Mouse (Mus musculus) bone marrow, adult 2 months (tissue): ENCODE results near the gene Trpv1. TPM values are rescaled to one million over a fixed set of nuclear protein-coding genes. Genes with fewer than 3 reads are reported as not detected.
A peak's percentile ranks its signal among the peaks of the same experiment; 100 is the strongest.

Source experiments
- H3K27ac ChIP-seq: fragments of 200-500 bp; 2 replicates; pipeline ENCODE4 v1.5.1; 2012; ENCODE audit warnings: low read depth, mild to moderate bottlenecking, control low read depth, inconsistent platforms, low read length; ENCODE audit not compliant: control insufficient read depth, poor library complexity, insufficient read depth
- H3K4me1 ChIP-seq: fragments of 200-500 bp; 2 replicates; pipeline ENCODE4 v1.6.1; 2011; ENCODE audit warnings: low read length; ENCODE audit not compliant: control insufficient read depth, insufficient read depth
- H3K4me3 ChIP-seq: fragments of 200-500 bp; replicated peaks from 2 replicates; pipeline ENCODE3; 2011; ENCODE audit warnings: mild to moderate bottlenecking, low read depth, low read length, control low read depth; ENCODE audit not compliant: control insufficient read depth
- CTCF ChIP-seq: fragments of 200-500 bp; IDR thresholded peaks from 2 replicates; pipeline ENCODE4 v1.5.1; 2011; ENCODE audit warnings: low read length, control low read depth; ENCODE audit not compliant: control insufficient read depth, insufficient read depth
- POLR2A ChIP-seq: fragments of 200-500 bp; IDR thresholded peaks from 2 replicates; pipeline ENCODE4 v1.6.1; 2011; ENCODE audit warnings: low read depth, mild to moderate bottlenecking, control low read depth, low read length, borderline replicate concordance; ENCODE audit not compliant: control insufficient read depth
- whole genome bisulfite sequencing: fragments of 180-500 bp; shearing (Covaris S2); methylation state at CpG from one replicate; pipeline ENCODE4 v1.1.7; 2018; 5-methylcytosine and 5-hydroxymethylcytosine counted together
- polyA plus RNA-seq: library from polyadenylated mRNA; stranded (reverse); fragments of >200 nt; gene quantifications from 2 replicates; pipeline ENCODE4 v1.2.4, GENCODE M21; 2011; ENCODE audit warnings: low replicate concordance; ENCODE audit not compliant: missing spikeins, insufficient read depth, insufficient read length

Gene Trpv1
- polyA plus RNA-seq, 1 experiment: not detected

DNA sequence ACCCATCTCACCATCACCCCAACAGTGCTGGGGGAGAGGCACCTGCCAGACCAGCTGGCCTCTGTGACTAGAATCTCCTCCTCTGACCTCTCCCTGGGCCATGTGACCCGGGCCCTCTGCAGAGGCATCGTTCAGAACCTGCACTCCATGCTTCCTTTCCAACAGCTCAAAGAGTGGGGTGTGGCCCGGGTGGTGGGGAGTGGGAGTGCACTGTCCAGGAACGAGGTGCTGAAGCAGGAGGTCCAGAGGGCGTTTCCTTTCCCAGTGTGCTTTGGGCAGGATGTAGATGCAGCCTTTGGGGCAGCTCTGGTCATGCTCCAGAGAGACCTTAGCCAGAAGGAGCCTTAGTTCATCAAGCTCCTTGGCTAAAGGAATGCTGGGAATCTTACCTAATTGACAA is 11.2 kb upstream of the Trpv1 start:
- 52% methylated on average over 5 of the region's 5 CpGs for WGBS
- no peak overlapping the region for H3K4me3 ChIP-seq
- no peaks in the 10 kb centered on the region for H3K4me1 ChIP-seq
- no peak for TF ChIP-seq POLR2A
- no peak for TF ChIP-seq CTCF
- H3K27ac ChIP-seq: no peak overlapping the region

DNA sequence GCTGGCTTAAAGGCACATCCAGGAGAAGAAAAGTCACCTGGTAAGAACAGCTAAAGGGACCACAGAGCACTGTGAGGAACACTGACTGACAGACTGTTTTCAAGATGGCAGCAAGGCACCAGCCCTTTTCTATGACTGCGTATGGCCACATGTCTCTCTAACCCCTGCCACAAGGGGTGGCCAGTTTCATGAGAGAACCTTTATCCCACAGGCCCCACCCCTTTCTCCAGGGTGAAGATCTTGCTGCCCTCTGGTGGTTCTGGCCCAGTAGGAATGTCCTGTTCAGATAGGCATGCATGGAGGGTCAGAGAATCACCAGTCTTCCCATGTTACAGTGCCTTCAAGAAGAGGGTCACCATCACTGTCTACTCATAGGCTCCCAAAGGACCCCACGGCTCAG is 10.1 kb upstream of the Trpv1 start:
- no peaks in the 10 kb centered on the region for H3K4me1 ChIP-seq
- TF ChIP-seq CTCF (peak; percentile 22; the same call in 1 of the 2 replicates), POLR2A (no peak)
- no peak overlapping the region for H3K27ac ChIP-seq
- no peak overlapping the region for H3K4me3 ChIP-seq
- 65% methylated on average over 2 of the region's 2 CpGs for WGBS

DNA sequence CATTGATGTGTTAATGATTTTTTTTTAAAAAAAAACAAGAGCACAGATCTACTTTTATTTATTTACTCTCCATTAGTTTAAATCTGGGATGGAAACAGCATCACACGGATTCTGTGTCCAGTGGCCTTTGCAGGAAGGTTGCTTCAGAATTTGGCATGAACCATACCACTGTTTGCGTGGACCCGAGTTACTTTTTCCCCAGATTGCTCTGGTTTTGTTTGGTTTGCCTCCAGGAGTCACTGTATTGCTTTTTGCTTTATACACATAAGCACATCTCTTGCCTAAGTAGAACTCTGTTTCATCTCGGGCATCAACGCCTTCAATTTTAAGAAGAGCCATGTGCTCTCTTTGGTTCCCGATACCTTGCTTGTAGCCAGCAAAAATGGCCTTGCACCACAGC is 8.2 kb upstream of the Trpv1 start:
- Histone ChIP-seq H3K27ac (no peak overlapping the region), H3K4me3 (no peak overlapping the region), H3K4me1 (no peaks in the 10 kb centered on the region)
- WGBS: 80% methylated on average over 6 of the region's 6 CpGs
- TF ChIP-seq POLR2A (no peak), CTCF (no peak)

DNA sequence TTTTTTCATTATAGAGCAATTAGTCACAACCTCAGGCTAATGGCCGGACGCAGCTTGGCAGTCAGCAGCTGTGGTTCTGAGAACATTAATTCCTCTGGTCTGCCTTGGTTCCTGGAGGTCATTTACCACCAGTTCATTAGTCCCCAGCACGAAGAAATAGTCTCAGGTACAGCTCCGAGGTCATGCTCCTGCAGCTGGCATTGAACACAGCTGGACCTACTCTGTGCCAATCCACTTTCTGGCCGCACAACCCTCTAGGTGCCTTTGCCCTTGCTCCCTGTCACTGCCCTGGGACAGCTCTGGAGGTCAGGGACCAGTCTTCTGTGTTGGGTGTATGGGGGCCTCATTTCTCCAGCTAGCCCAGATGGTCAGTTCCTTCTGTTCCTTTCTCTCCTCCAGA is 5.2 kb upstream of the Trpv1 start:
- WGBS: 70% methylated on average over 5 of the region's 5 CpGs
- H3K27ac ChIP-seq: no peak overlapping the region
- H3K4me1 ChIP-seq: no peaks in the 10 kb centered on the region
- TF ChIP-seq POLR2A (no peak), CTCF (no peak)
- no peak overlapping the region for H3K4me3 ChIP-seq

DNA sequence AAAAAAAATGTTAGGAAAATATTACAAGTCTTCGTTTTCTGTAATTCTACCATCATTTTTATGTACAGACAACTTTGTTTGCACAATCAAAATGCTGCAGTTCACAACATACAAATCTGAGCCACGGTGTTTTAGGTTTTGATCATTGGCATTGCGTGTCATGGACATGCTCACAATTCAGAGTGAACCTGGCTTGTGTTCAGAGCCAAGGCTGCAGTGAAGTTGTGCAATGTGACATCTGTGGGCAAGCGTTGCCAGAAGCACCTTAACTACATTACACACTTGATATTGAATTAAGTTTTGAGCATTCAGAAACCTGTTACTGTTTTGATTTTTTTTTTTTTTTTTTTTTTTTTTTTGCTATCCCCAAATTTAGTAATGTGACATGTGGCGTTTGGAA is 4.0 kb upstream of the Trpv1 start:
- no peaks in the 10 kb centered on the region for H3K4me1 ChIP-seq
- H3K27ac ChIP-seq: no peak overlapping the region
- TF ChIP-seq CTCF (no peak), POLR2A (no peak)
- WGBS: 72% methylated on average over 5 of the region's 5 CpGs
- no peak overlapping the region for H3K4me3 ChIP-seq

DNA sequence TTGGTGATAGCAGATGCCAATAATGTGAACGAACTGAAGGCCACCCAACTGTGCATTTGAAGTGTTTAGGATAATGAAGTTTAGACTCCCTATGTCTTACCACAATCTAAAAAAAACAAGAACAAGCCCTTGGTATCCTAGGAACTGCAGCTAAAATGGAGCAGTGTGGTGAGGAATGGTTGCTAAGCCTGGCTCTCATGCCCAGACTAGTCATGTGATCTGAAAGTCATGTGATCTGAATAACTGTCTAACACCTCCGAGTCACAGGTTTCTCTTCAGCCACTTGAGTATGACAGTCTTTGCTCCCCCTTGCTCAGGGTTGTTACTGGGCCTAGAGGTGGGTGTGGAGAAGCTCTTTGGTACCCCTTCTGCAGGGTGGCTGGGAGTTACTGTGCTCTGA is 1.6 kb upstream of the Trpv1 start:
- Histone ChIP-seq H3K4me3 (no peak overlapping the region), H3K27ac (no peak overlapping the region), H3K4me1 (no peaks in the 10 kb centered on the region)
- 34% methylated on average over 2 of the region's 2 CpGs for WGBS
- no peak for TF ChIP-seq POLR2A
- no peak for TF ChIP-seq CTCF

DNA sequence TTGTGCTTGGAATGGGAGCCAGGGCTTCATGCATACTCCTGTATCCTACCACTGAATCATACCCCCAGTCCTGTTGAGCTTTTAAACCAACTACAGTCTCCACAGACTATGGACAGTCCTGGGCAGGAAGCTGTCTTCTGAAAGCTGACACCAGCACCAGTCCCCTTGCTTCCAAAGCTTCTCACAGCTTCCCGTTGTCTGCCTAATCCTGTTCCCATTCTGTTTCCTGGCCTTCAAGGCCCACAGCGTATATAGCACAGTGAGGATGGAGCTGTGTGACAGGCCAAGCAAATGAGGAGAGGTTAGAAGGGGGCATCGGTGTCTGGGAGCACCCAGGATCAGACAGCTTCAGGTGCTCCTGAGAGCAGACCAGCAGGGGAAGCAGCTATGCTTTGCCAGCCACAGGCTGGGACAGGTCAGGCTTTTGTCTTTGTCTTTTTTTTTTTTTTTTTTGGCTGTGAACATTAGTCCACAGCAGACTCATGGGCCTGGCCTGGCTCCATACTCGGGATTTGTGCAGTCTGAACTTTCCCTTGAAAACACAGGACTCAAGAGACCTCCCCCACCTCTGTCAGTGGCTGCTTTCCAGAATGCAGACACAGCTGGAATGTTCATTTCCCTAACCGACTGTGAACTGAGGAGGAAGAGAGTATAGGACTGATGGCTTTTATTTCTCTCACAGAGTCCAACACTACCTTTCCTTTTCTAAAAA is 2.1 kb downstream of the Trpv1 start:
- H3K27ac ChIP-seq: no peak overlapping the region

DNA sequence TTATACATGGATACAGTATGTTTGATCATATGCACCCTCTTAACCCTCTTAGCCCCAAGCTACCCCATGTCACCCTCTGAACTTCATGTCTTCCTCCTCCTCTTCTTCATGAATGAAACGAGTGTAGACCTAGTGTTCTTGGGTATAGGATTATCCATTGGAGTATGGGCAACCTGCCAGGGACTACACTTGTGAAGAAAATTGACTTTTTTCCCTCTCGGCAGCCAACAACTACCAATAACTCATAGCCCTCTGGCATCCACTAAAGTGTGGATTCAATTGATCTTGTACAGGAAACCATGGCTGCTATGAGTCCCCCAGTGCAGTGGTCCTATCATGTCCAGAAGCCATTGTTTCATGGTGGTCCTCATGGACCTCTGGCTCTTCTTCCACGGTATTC is 2.6 kb downstream of the Trpv1 start:
- no peak for TF ChIP-seq CTCF
- TF ChIP-seq POLR2A: no peak
- 69% methylated on average over 3 of the region's 3 CpGs for WGBS
- Histone ChIP-seq H3K27ac (no peak overlapping the region), H3K4me3 (no peak overlapping the region), H3K4me1 (no peaks in the 10 kb centered on the region)

More for the DNA sequence above, 2.1 kb downstream of the Trpv1 start:
- Histone ChIP-seq H3K4me3 (no peak overlapping the region), H3K4me1 (no peaks in the 10 kb centered on the region)
- TF ChIP-seq POLR2A (no peak), CTCF (no peak)
- 32% methylated on average over 5 of the region's 5 CpGs for WGBS

DNA sequence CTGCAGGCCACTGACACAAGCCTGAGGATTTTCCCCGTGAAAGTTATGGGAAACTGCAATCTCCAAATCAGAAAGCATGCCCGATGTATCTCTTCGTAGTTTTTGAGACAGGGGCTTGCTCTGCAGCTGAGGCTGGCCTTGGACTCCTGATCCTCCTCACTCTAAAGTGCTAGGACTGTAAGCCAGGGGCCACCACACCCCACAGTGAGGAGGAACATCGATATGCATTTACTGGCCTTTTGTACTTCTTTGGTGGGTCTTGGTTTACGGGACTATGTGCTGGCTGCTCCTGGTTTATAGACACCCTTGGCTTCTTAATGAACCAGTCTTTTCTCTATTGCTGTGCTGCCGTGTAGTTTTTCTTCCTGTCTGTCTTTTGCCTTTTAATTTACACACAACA is 8.1 kb downstream of the Trpv1 start:
- no peak overlapping the region for H3K4me3 ChIP-seq
- no peak overlapping the region for H3K27ac ChIP-seq
- TF ChIP-seq CTCF (no peak), POLR2A (no peak)
- WGBS: 76% methylated on average over 6 of the region's 6 CpGs
- no peaks in the 10 kb centered on the region for H3K4me1 ChIP-seq
